ENCODE assay signal across 7 mouse cellular contexts in genomic region chr9:43745051-43745792, GRCm38 (mm10). TPM values are rescaled to one million over a fixed set of nuclear protein-coding genes. Genes with fewer than 3 reads are reported as not detected.
DNase-seq lines count a peak whose midpoint lies in the region; ATAC-seq and TF ChIP-seq lines count a peak whose summit lies in the region.

No protein-coding gene starts in this region.

- peak; percentile 41 for DNase-seq in urinary bladder, postnatal 14 days (ENCODE audit: low spot score)
- no peak for DNase-seq in urinary bladder, adult 2 months (ENCODE audit: low spot score)
- DNase-seq in cerebellum, postnatal 25 days = peak; percentile 71 to 74
- no peak for DNase-seq in heart, postnatal 0 days (ENCODE audit: low spot score)
- peak; percentile 54 for DNase-seq in limb, embryonic 11.5 days (ENCODE audit: low spot score)
- DNase-seq in thymus, postnatal 14 days = peak; percentile 26

- WGBS in heart, postnatal 0 days = under 1% methylated on average over 42 of the region's 43 CpGs
- WGBS in limb, embryonic 11.5 days = 1% methylated on average over 43 of the region's 43 CpGs
- WGBS in midbrain, embryonic 13.5 days = under 1% methylated on average over 43 of the region's 43 CpGs

- no peak for TF ChIP-seq EP300 in heart, postnatal 0 days (IDR thresholded peaks at IDR 0.05; ENCODE audit: low read depth)

- H3K4me2 ChIP-seq in heart, postnatal 0 days (ENCODE audit: low read depth, low read length) = peak overlapping the region; percentile 99
- H3K4me2 ChIP-seq in limb, embryonic 11.5 days (ENCODE audit: low read depth, severe bottlenecking) = peak overlapping the region; percentile 94
- H3K4me2 ChIP-seq in midbrain, embryonic 13.5 days (replicated peaks) = peak overlapping the region; percentile 91

- H3K36me3 ChIP-seq in heart, postnatal 0 days (replicated peaks; ENCODE audit: control insufficient read depth, insufficient read depth, low read length) = no peaks in the 10 kb centered on the region
- no peaks in the 10 kb centered on the region for H3K36me3 ChIP-seq in limb, embryonic 11.5 days (ENCODE audit: control insufficient read depth, insufficient read depth, low read length)
- no peaks in the 10 kb centered on the region for H3K36me3 ChIP-seq in midbrain, embryonic 13.5 days

- TF ChIP-seq CTCF in heart, postnatal 0 days (IDR thresholded peaks at IDR 0.05; ENCODE audit: low read depth) = no peak

- no peak overlapping the region for H3K27ac ChIP-seq in heart, postnatal 0 days (ENCODE audit: low read depth)
- no peak overlapping the region for H3K27ac ChIP-seq in limb, embryonic 11.5 days (replicated peaks; ENCODE audit: low read depth, low read length)
- peak overlapping the region; percentile 99 for H3K27ac ChIP-seq in midbrain, embryonic 13.5 days

- peak overlapping the region; percentile 64 for H3K4me3 ChIP-seq in heart, postnatal 0 days (ENCODE audit: low read depth, low read length)
- peak overlapping the region; percentile 75 for H3K4me3 ChIP-seq in limb, embryonic 11.5 days (ENCODE audit: low read depth, low read length)
- H3K4me3 ChIP-seq in midbrain, embryonic 13.5 days (replicated peaks) = peak overlapping the region; percentile 95

- peaks cover 19% of the 10 kb centered on the region for H3K4me1 ChIP-seq in heart, postnatal 0 days (ENCODE audit: control insufficient read depth, insufficient read depth)
- peaks cover 22% of the 10 kb centered on the region for H3K4me1 ChIP-seq in limb, embryonic 11.5 days (ENCODE audit: control insufficient read depth, insufficient read depth, low read length)
- H3K4me1 ChIP-seq in midbrain, embryonic 13.5 days (replicated peaks) = peaks cover 61% of the 10 kb centered on the region

- no peaks in the 10 kb centered on the region for H3K9me3 ChIP-seq in heart, postnatal 0 days (replicated peaks; ENCODE audit: control insufficient read depth, low read length)
- no peaks in the 10 kb centered on the region for H3K9me3 ChIP-seq in limb, embryonic 11.5 days (ENCODE audit: control insufficient read depth, low read length)
- H3K9me3 ChIP-seq in midbrain, embryonic 13.5 days = no peaks in the 10 kb centered on the region

- peak overlapping the region; percentile 59; the same call in 1 of the 2 replicates for H3K9ac ChIP-seq in heart, postnatal 0 days (replicated peaks; ENCODE audit: low read depth, low read length)
- H3K9ac ChIP-seq in limb, embryonic 11.5 days (ENCODE audit: low read length) = peak overlapping the region; percentile 87
- peak overlapping the region; percentile 98 for H3K9ac ChIP-seq in midbrain, embryonic 13.5 days (replicated peaks)

- no peak for ATAC-seq in heart, postnatal 0 days (ENCODE audit: insufficient read depth, low read depth)
- no peak for ATAC-seq in limb, embryonic 11.5 days (ENCODE audit: insufficient number of reproducible peaks, low FRiP score, low TSS enrichment, low read depth)
- no peak for ATAC-seq in midbrain, embryonic 13.5 days

- peaks cover 29% of the 10 kb centered on the region for H3K27me3 ChIP-seq in heart, postnatal 0 days (ENCODE audit: control insufficient read depth, insufficient read depth, low read length)
- peaks cover 14% of the 10 kb centered on the region for H3K27me3 ChIP-seq in limb, embryonic 11.5 days (ENCODE audit: control insufficient read depth, insufficient read depth, low read length)
- peaks cover 7% of the 10 kb centered on the region; the same call in 1 of the 2 replicates for H3K27me3 ChIP-seq in midbrain, embryonic 13.5 days

RNA-seq across cellular contexts. Expression of gene Nectin1, which starts 1.4 kb away (rescaled TPM):
- polyA plus RNA-seq in urinary bladder, adult 2 months (2012; rRNA removed) = 13.8 and 28.1 TPM in 2 replicates
- total RNA-seq in heart, postnatal 0 days (2014; rRNA removed; ENCODE audit: low replicate concordance) = 2.2 and 3.6 TPM in 2 replicates
- polyA plus RNA-seq in heart, postnatal 0 days (2015; fragmentation: Nextera tagmentation; extraction: Ambion mirVana) = 0.67 and 0.82 TPM in 2 replicates
- 4.1 and 4.7 TPM in 2 replicates for polyA plus RNA-seq in limb, embryonic 11.5 days (2014; fragmentation: Nextera tagmentation; extraction: Ambion mirVana)
- polyA plus RNA-seq in midbrain, embryonic 13.5 days (2015; fragmentation: Nextera tagmentation; extraction: Ambion mirVana) = 10.8 and 11.0 TPM in 2 replicates

Comparison
In these comparisons a context has a peak if more than half of its experiments do, and no peak if none do; other contexts are left out.
1. DNase-seq: peak in urinary bladder, postnatal 14 days (single experiment), cerebellum, postnatal 25 days (2 of 2), limb, embryonic 11.5 days (single experiment) and thymus, postnatal 14 days (single experiment); none in urinary bladder, adult 2 months (single experiment) and heart, postnatal 0 days (single experiment).
2. Peak in every context shown above with its lines, with median percentiles within 50 percentile points of each other: H3K4me2 ChIP-seq, H3K4me3 ChIP-seq and H3K9ac ChIP-seq.